ENCODE assay signal across 23 mouse cellular contexts in the genomic region with DNA sequence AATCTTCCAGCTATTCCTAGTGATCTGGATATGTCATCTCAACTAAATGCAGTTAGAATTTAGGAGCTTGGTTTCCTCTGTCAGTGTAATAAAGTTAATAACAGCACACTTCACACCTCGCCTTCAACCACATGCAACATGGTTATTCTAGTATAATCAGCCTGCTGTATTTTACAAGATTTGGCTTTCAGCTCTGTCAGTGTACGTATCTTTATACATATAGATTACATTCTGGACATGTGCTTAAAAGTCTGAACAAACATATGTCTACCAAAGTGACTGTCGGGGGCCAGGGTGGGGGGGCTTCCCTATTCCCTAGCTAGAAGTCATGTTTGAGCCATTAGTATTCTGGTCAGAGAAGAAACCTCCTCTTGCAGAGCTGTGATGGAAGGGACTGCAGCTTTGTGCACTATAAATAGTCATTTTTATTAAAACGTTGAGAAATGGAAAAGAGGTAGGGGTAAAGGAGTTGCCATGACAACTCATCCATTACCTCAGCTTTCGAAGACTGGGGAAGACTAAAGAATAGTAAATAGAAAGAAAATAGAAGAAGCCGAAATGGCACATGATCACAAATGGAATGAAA. TPM values are rescaled to one million over a fixed set of nuclear protein-coding genes. Genes with fewer than 3 reads are reported as not detected.
DNase-seq lines count a peak whose midpoint lies in the region; ATAC-seq and TF ChIP-seq lines count a peak whose summit lies in the region.
"Had no signal": no experiment of that assay in that cellular context is flagged by ENCODE, and none has a peak within 500 bp of the region (broad histone marks: within the 10 kb centered on the region; RNA-seq: fewer than 3 reads in every experiment).

No protein-coding gene starts in this region.

- no peaks in the 10 kb centered on the region for H3K4me1 ChIP-seq in hindbrain, embryonic 12.5 days
- no peaks in the 10 kb centered on the region for H3K4me1 ChIP-seq in hindbrain, embryonic 11.5 days (replicated peaks; ENCODE audit: control insufficient read depth, insufficient read depth, low read length)
- peaks cover 9% of the 10 kb centered on the region; the same call in 1 of the 2 replicates for H3K4me1 ChIP-seq in forebrain, embryonic 12.5 days
- 0 out of 2 replicates have a peak, but pooled peaks cover 4% of the 10 kb centered on the region for H3K4me1 ChIP-seq in hindbrain, embryonic 15.5 days (replicated peaks)
- peaks cover 17% of the 10 kb centered on the region for H3K4me1 ChIP-seq in midbrain, embryonic 16.5 days (ENCODE audit: control insufficient read depth, insufficient read depth, low read length)
- no peaks in the 10 kb centered on the region for H3K4me1 ChIP-seq in stomach, postnatal 0 days (replicated peaks; ENCODE audit: control insufficient read depth, insufficient read depth)
- H3K4me1 ChIP-seq: kidney, embryonic 15.5 days; lung, embryonic 15.5 days; stomach, embryonic 15.5 days had no signal

- no peaks in the 10 kb centered on the region for H3K9me3 ChIP-seq in hindbrain, embryonic 12.5 days (replicated peaks)
- no peaks in the 10 kb centered on the region for H3K9me3 ChIP-seq in hindbrain, embryonic 11.5 days (ENCODE audit: control insufficient read depth, low read length)
- no peaks in the 10 kb centered on the region for H3K9me3 ChIP-seq in forebrain, embryonic 12.5 days
- H3K9me3 ChIP-seq in hindbrain, embryonic 15.5 days: no peaks in the 10 kb centered on the region
- H3K9me3 ChIP-seq in midbrain, embryonic 16.5 days (replicated peaks; ENCODE audit: control insufficient read depth, low read length, poor library complexity, severe bottlenecking): no peaks in the 10 kb centered on the region
- H3K9me3 ChIP-seq in stomach, postnatal 0 days (ENCODE audit: control insufficient read depth, low read length): no peaks in the 10 kb centered on the region
- H3K9me3 ChIP-seq: kidney, embryonic 15.5 days; lung, embryonic 15.5 days; stomach, embryonic 15.5 days had no signal

- TF ChIP-seq CTCF in stomach, postnatal 0 days (IDR thresholded peaks at IDR 0.05; ENCODE audit: low read depth): no peak

- 56% methylated on average over 6 of the region's 6 CpGs for WGBS in hindbrain, embryonic 12.5 days
- WGBS in hindbrain, embryonic 11.5 days: 76% methylated on average over 6 of the region's 6 CpGs
- WGBS in forebrain, embryonic 12.5 days: 48% methylated on average over 6 of the region's 6 CpGs
- 54% methylated on average over 6 of the region's 6 CpGs for WGBS in hindbrain, embryonic 15.5 days
- 27% methylated on average over 6 of the region's 6 CpGs for WGBS in midbrain, embryonic 16.5 days
- WGBS in stomach, postnatal 0 days: 69% methylated on average over 6 of the region's 6 CpGs

- no peak overlapping the region for H3K27ac ChIP-seq in hindbrain, embryonic 12.5 days
- H3K27ac ChIP-seq in hindbrain, embryonic 11.5 days (ENCODE audit: low read depth, low read length): no peak overlapping the region
- peak overlapping the region; percentile 20; the same call in 1 of the 2 replicates for H3K27ac ChIP-seq in forebrain, embryonic 12.5 days
- H3K27ac ChIP-seq in hindbrain, embryonic 15.5 days (replicated peaks): peak overlapping the region; percentile 38; the same call in 1 of the 2 replicates
- peak overlapping the region; percentile 88 for H3K27ac ChIP-seq in midbrain, embryonic 16.5 days (ENCODE audit: low read length)
- H3K27ac ChIP-seq in stomach, postnatal 0 days (replicated peaks): no peak overlapping the region
- H3K27ac ChIP-seq: heart, adult 2 months; kidney, embryonic 15.5 days; liver, embryonic 14.5 days; lung, embryonic 15.5 days; stomach, embryonic 15.5 days had no signal

- no peaks in the 10 kb centered on the region for H3K36me3 ChIP-seq in hindbrain, embryonic 12.5 days
- H3K36me3 ChIP-seq in hindbrain, embryonic 11.5 days (ENCODE audit: control insufficient read depth, insufficient read depth, low read length): no peaks in the 10 kb centered on the region
- H3K36me3 ChIP-seq in forebrain, embryonic 12.5 days (replicated peaks): no peaks in the 10 kb centered on the region
- no peaks in the 10 kb centered on the region for H3K36me3 ChIP-seq in hindbrain, embryonic 15.5 days
- no peaks in the 10 kb centered on the region for H3K36me3 ChIP-seq in midbrain, embryonic 16.5 days (ENCODE audit: control insufficient read depth, insufficient read depth, low read length)
- H3K36me3 ChIP-seq in stomach, postnatal 0 days (ENCODE audit: control insufficient read depth, insufficient read depth, low read length): no peaks in the 10 kb centered on the region
- H3K36me3 ChIP-seq: kidney, embryonic 15.5 days; lung, embryonic 15.5 days; stomach, embryonic 15.5 days had no signal

- H3K9ac ChIP-seq in hindbrain, embryonic 12.5 days: no peak overlapping the region
- H3K9ac ChIP-seq in hindbrain, embryonic 11.5 days (ENCODE audit: low read depth, low read length): no peak overlapping the region
- H3K9ac ChIP-seq in forebrain, embryonic 12.5 days: no peak overlapping the region
- no peak overlapping the region for H3K9ac ChIP-seq in hindbrain, embryonic 15.5 days
- H3K9ac ChIP-seq in midbrain, embryonic 16.5 days (ENCODE audit: low read depth, low read length): no peak overlapping the region
- H3K9ac ChIP-seq in stomach, postnatal 0 days (ENCODE audit: low read length): no peak overlapping the region
- H3K9ac ChIP-seq: kidney, embryonic 15.5 days; liver, embryonic 14.5 days; lung, embryonic 15.5 days; stomach, embryonic 15.5 days had no signal

- H3K4me2 ChIP-seq in hindbrain, embryonic 12.5 days (replicated peaks): no peak overlapping the region
- H3K4me2 ChIP-seq in hindbrain, embryonic 11.5 days (replicated peaks; ENCODE audit: low read depth, low read length): no peak overlapping the region
- H3K4me2 ChIP-seq in forebrain, embryonic 12.5 days: no peak overlapping the region
- H3K4me2 ChIP-seq in hindbrain, embryonic 15.5 days: no peak overlapping the region
- H3K4me2 ChIP-seq in midbrain, embryonic 16.5 days (ENCODE audit: low read length): no peak overlapping the region
- H3K4me2 ChIP-seq in stomach, postnatal 0 days (replicated peaks; ENCODE audit: low read depth): no peak overlapping the region
- H3K4me2 ChIP-seq: kidney, embryonic 15.5 days; lung, embryonic 15.5 days; stomach, embryonic 15.5 days had no signal

- no peak for DNase-seq in hindbrain, embryonic 11.5 days (ENCODE audit: low spot score)
- DNase-seq in thymus, postnatal 10 days (ENCODE audit: low spot score in 2 of 2): no peak
- no peak for DNase-seq in cerebellum, postnatal 10 days
- DNase-seq in stomach, postnatal 0 days (ENCODE audit: low spot score): no peak
- DNase-seq: adrenal gland, postnatal 14 days; cerebellum, adult 2 months; gastrocnemius, postnatal 14 days; heart, adult 2 months; heart, postnatal 36 days; lung, postnatal 4 days; right cerebral cortex, postnatal 14 days had no signal

- no peaks in the 10 kb centered on the region for H3K27me3 ChIP-seq in hindbrain, embryonic 12.5 days
- H3K27me3 ChIP-seq in hindbrain, embryonic 11.5 days (ENCODE audit: control insufficient read depth, insufficient read depth, low read length): no peaks in the 10 kb centered on the region
- no peaks in the 10 kb centered on the region for H3K27me3 ChIP-seq in forebrain, embryonic 12.5 days
- H3K27me3 ChIP-seq in hindbrain, embryonic 15.5 days: no peaks in the 10 kb centered on the region
- H3K27me3 ChIP-seq in midbrain, embryonic 16.5 days (ENCODE audit: control insufficient read depth, insufficient read depth, low read depth, low read length): no peaks in the 10 kb centered on the region
- H3K27me3 ChIP-seq in stomach, postnatal 0 days (ENCODE audit: control insufficient read depth, insufficient read depth, low read length): no peaks in the 10 kb centered on the region
- H3K27me3 ChIP-seq: kidney, embryonic 15.5 days; lung, embryonic 15.5 days; stomach, embryonic 15.5 days had no signal

- ATAC-seq in hindbrain, embryonic 12.5 days (ENCODE audit: low FRiP score): peak; percentile 61
- no peak for ATAC-seq in hindbrain, embryonic 11.5 days (ENCODE audit: low FRiP score)
- ATAC-seq in forebrain, embryonic 12.5 days (ENCODE audit: low FRiP score): peak; percentile 76
- peak; percentile 80 for ATAC-seq in hindbrain, embryonic 15.5 days (ENCODE audit: low FRiP score, low read depth)
- peak; percentile 88 for ATAC-seq in midbrain, embryonic 16.5 days
- no peak for ATAC-seq in stomach, postnatal 0 days (ENCODE audit: low FRiP score, low TSS enrichment)
- ATAC-seq: CD4-positive, CD25-positive, alpha-beta regulatory T cell, adult 4 months; intestine, embryonic 16.5 days; Patski had no signal

- no peak overlapping the region for H3K4me3 ChIP-seq in hindbrain, embryonic 12.5 days
- H3K4me3 ChIP-seq in hindbrain, embryonic 11.5 days (ENCODE audit: low read depth, low read length): no peak overlapping the region
- H3K4me3 ChIP-seq in forebrain, embryonic 12.5 days (replicated peaks): no peak overlapping the region
- no peak overlapping the region for H3K4me3 ChIP-seq in hindbrain, embryonic 15.5 days
- no peak overlapping the region for H3K4me3 ChIP-seq in midbrain, embryonic 16.5 days (ENCODE audit: low read depth, low read length)
- no peak overlapping the region for H3K4me3 ChIP-seq in stomach, postnatal 0 days (ENCODE audit: low read depth, low read length)
- H3K4me3 ChIP-seq: erythroblast, embryonic 14.5 days; heart, adult 2 months; kidney, embryonic 15.5 days; lung, embryonic 15.5 days; stomach, embryonic 15.5 days had no signal

- TF ChIP-seq EP300 in stomach, postnatal 0 days (optimal IDR thresholded peaks at IDR 0.05): no peak

RNA-seq across cellular contexts. Expression of a gene that starts 29.6 kb away (rescaled TPM):
- 8.1 and 8.3 TPM in 2 replicates for polyA plus RNA-seq in hindbrain, embryonic 12.5 days (2016; fragmentation: Nextera tagmentation; extraction: Ambion mirVana)
- 4.6 and 4.7 TPM in 2 replicates for polyA plus RNA-seq in hindbrain, embryonic 11.5 days (2014; fragmentation: Nextera tagmentation; extraction: Ambion mirVana)
- 17.3 and 18.4 TPM in 2 replicates for polyA plus RNA-seq in forebrain, embryonic 12.5 days (2016; fragmentation: Nextera tagmentation; extraction: Ambion mirVana)
- 11.6 and 12.0 TPM in 2 replicates for polyA plus RNA-seq in hindbrain, embryonic 15.5 days (2015; fragmentation: Nextera tagmentation; extraction: Ambion mirVana)
- 16.0 and 17.8 TPM in 2 replicates for polyA plus RNA-seq in midbrain, embryonic 16.5 days (2015; fragmentation: Nextera tagmentation; extraction: Ambion mirVana)
- polyA plus RNA-seq in stomach, postnatal 0 days (2015; fragmentation: Nextera tagmentation; extraction: Ambion mirVana): 0.15 and 0.34 TPM in 2 replicates
- polyA plus RNA-seq: erythroblast, embryonic 14.5 days; Patski had no signal

RNA-seq across cellular contexts. Expression of a gene that starts 35.3 kb away (rescaled TPM):
- polyA plus RNA-seq in hindbrain, embryonic 12.5 days (2016; fragmentation: Nextera tagmentation; extraction: Ambion mirVana): 0.57 and 0.67 TPM in 2 replicates
- 0.21 and 0.32 TPM in 2 replicates for polyA plus RNA-seq in hindbrain, embryonic 11.5 days (2014; fragmentation: Nextera tagmentation; extraction: Ambion mirVana)
- 0.29 TPM in 2 replicates for polyA plus RNA-seq in forebrain, embryonic 12.5 days (2016; fragmentation: Nextera tagmentation; extraction: Ambion mirVana)
- polyA plus RNA-seq in hindbrain, embryonic 15.5 days (2015; fragmentation: Nextera tagmentation; extraction: Ambion mirVana): 1.7 and 2.1 TPM in 2 replicates
- 1.6 TPM in 2 replicates for polyA plus RNA-seq in midbrain, embryonic 16.5 days (2015; fragmentation: Nextera tagmentation; extraction: Ambion mirVana)
- polyA plus RNA-seq in stomach, postnatal 0 days (2015; fragmentation: Nextera tagmentation; extraction: Ambion mirVana): 0.13 and 0.16 TPM in 2 replicates

Comparison
In these comparisons a context has a peak if more than half of its experiments do, and no peak if none do; other contexts are left out.
1. ATAC-seq: peak in hindbrain, embryonic 12.5 days (single experiment), forebrain, embryonic 12.5 days (single experiment), hindbrain, embryonic 15.5 days (single experiment) and midbrain, embryonic 16.5 days (single experiment); none in hindbrain, embryonic 11.5 days (single experiment) and stomach, postnatal 0 days (single experiment).
2. H3K27ac ChIP-seq: peak in forebrain, embryonic 12.5 days (single experiment), hindbrain, embryonic 15.5 days (single experiment) and midbrain, embryonic 16.5 days (single experiment); none in hindbrain, embryonic 12.5 days (single experiment), hindbrain, embryonic 11.5 days (single experiment) and stomach, postnatal 0 days (single experiment).